Mouse (Mus musculus): ENCODE data around the gene Urb2. TPM values are rescaled to one million over a fixed set of nuclear protein-coding genes. Genes with fewer than 3 reads are reported as not detected.

Urb2 gene
- 2.5 and 3.8 TPM in 2 replicates for polyA plus RNA-seq (2012)

- TF ChIP-seq GATA1 (IDR thresholded peaks at IDR 0.05; ENCODE audit: low read length), result no peak
Measured at GRCm38 (mm10) chr8:124021237-124022227, at the start of gene Urb2, which contains the start of gene Taf5l. Urb2 (plus strand) TSS chr8:124021508. Taf5l (minus strand) TSS chr8:124021397.

- no peak for TF ChIP-seq GATA1 (IDR thresholded peaks at IDR 0.05; ENCODE audit: low read length)
Measured at GRCm38 (mm10) chr8:123973495-123973894, 47.8 kb upstream of the Urb2 start.

DNA sequence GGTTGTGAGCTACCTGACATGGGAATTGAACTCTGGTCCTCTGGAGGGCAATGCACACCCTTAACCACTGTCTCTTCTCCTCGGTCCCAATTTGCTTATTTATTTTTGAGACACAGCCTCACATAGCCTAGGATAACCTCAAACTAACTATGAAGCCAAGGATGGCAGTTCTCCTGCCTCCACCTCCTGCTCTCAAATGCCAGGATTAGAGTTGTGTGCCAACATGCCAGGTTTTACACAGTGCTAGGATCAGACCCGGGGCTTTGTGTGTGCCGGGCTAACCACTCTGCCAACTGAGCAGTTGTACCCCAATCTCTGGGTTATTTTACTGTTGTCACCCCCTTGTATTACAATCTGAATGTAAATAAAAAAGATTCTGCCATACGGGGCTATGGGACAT, 43.8 kb upstream of the Urb2 start:
- no peak for TF ChIP-seq GATA1 (IDR thresholded peaks at IDR 0.05; ENCODE audit: low read length)

DNA sequence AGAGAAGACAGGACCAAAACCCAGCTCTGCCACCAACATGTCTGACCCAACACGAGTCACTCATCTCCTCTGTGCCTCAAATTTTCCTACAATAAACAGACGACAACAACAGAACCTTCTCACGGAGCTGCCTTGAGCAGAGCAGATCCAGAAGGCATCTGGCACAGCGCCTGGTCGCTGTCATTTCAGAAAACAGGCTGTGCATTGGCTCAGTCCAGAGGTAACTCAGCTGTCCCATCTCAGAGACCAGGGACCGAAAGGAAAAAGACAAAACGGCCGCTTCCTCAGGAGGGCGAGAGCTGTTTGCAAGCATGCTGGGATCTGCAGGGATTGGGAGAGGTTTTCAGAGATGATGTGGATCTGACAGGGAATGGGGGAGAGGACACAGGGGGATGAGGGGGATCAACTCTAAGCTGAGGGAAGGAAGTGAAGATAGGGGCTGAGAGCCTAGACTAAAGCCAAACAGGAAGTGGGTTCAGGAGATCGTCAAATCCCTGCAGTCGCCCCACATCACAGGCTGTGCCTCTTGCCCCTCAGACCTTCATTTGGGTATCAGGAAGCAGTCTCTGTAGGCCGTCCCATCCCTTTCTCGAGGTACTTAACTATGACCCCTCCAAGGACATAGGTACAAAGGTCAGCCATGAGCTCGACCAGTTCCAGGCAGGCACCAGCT, 43.0 kb upstream of the Urb2 start:
- no peak for TF ChIP-seq GATA1 (IDR thresholded peaks at IDR 0.05; ENCODE audit: low read length)

GRCm38 (mm10) chr8:123978926-123979325, 42.4 kb upstream of the Urb2 start:
- TF ChIP-seq GATA1 (IDR thresholded peaks at IDR 0.05; ENCODE audit: low read length), result no peak

DNA sequence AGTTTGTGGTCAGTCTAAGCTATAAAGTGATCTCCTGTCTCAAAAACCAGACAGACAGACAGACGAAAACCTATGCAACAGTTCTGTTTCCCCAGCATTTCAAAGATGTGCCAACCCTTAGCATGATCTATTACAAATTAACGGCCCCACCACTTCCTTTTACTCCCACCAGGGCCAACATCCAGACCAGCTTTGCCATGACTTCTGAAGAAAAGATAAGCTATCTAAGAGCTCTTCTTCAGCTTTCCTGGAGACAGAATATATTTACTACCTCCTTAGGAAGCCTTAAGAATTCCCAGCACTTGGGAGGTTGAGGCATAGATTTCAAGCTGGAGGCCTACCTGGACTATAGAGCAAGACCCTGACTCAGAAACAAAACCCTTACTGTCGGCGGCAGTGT, 41.1 kb upstream of the Urb2 start:
- TF ChIP-seq GATA1 (IDR thresholded peaks at IDR 0.05; ENCODE audit: low read length), result no peak

GRCm38 (mm10) chr8:123981674-123982073, 39.6 kb upstream of the Urb2 start:
- no peak for TF ChIP-seq GATA1 (IDR thresholded peaks at IDR 0.05; ENCODE audit: low read length)

DNA sequence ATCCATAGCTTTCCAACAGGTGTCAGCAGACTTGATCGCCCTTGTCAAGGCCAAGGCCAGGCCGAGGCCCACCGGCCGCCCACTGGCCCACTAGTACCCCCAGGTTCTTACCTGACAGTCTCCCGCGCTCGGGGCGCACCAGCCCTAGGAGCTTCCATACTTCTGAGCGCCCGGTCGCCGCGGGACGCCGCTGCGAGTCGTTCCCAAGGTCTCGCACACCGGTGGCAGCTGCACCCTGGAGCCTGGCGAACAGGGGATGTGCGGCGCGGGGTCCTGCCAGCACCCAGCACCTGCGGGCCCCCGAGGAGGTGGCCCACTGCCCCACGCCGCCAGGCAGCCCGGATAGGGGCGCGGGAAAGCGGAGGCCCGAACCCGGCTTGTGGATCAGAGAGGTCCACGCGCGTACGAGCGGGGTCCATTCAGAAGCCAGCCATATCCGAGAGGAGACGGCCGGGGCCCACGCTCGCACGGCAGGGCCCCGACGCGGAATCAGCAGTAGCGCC, 39.0 kb upstream of the Urb2 start:
- TF ChIP-seq GATA1 (IDR thresholded peaks at IDR 0.05; ENCODE audit: low read length), result no peak

DNA sequence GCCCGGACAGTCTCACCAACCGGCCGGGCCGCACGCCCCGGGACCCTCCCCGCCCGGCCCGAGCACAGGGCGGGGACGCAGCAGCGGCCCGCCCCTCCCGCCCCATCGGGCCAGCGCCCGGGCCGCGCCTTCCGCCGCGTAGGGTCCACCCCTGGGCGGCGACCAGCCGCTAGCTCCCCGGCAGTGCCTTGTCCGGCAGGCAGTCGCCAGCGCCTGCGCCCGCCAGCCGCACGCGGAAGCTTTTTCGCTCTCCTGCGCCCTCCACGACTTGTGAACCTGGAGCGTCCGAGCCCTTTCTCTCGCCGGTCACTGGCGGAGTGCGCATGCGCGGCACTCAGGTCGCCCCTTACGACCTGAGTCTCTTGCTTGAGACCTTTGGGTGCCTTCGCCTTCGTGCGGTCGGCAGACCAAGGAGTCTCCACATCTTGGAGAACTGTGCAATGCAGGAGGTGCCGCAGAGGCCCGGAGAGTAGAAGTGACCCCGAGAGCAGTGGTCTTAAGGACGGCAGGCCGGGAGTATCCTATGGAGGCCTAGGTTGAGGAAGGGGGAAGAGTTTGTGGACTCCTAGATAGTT, 38.4 kb upstream of the Urb2 start, which contains the start of gene Abcb10:
Gene Abcb10, minus strand, starts transcription at position 297 of the 575 bp plus-strand sequence.
- TF ChIP-seq GATA1 (IDR thresholded peaks at IDR 0.05; ENCODE audit: low read length), result no peak

DNA sequence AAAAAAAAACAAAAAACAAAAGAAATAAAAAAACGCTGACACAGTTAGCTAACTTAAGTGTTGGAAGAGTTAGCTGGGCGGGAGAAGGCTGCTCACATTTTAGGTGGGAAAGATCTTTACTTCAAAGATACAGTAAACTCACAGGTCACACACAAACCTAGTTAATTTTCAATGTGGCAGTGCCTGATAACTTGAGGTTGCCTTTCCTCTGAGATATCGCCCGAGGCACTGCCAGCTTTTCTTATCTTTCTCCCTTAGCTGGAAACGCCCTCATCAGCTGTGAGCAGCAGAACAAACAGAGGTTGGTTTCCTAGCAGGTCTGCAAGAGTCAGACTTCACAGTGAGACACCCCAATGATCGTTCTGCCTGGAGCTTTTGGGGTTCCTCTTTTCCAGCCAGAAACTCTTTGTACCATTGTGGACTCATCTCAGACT, 32.7 kb upstream of the Urb2 start:
- TF ChIP-seq GATA1 (IDR thresholded peaks at IDR 0.05; ENCODE audit: low read length), result peak; percentile 100

GRCm38 (mm10) chr8:123989128-123989527, 32.2 kb upstream of the Urb2 start:
- TF ChIP-seq GATA1 (IDR thresholded peaks at IDR 0.05; ENCODE audit: low read length), result no peak

GRCm38 (mm10) chr8:123990277-123991049, 30.8 kb upstream of the Urb2 start:
- peak; percentile 29 for TF ChIP-seq GATA1 (IDR thresholded peaks at IDR 0.05; ENCODE audit: low read length)

DNA sequence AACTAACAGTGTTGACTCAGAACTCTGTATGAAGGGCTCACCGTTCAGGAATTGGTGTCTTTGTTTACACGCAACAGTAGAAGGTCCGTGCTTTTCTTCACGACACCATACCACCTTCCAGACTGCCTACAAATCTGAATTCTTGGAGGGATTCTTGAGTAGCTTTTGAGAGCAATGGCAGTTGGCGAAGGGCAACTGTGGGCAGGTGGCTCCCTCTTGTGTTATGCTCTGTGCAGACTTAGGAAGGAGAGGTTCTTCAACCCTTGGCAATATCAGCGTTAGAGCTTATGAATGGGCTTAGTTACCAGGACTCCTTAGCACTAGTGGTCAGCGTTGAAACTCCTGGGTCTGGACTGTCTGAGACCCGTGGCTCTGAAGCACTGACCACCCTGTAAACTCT, 28.7 kb upstream of the Urb2 start:
- no peak for TF ChIP-seq GATA1 (IDR thresholded peaks at IDR 0.05; ENCODE audit: low read length)

GRCm38 (mm10) chr8:123993597-123993996, 27.7 kb upstream of the Urb2 start:
- no peak for TF ChIP-seq GATA1 (IDR thresholded peaks at IDR 0.05; ENCODE audit: low read length)

DNA sequence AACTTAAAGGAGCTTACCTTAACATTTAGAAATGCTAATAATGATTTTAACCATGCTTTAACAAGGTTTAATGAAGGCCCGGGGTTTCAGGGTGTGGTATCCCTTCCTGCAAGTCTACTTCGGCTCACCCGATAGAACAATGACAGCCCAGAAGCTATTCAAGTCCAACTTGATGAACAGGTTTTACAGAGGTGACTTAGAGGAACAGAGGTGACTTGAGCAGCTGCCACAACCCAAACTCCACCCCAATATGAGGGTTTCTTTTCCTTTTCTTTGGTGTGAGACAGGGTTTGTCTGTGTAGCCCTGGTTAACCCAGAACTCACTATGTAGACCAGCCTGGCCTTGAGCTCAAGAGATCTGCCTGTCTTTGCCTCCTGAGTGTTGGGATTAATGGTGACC, 27.3 kb upstream of the Urb2 start:
- TF ChIP-seq GATA1 (IDR thresholded peaks at IDR 0.05; ENCODE audit: low read length), result no peak

Data from G1E-ER4 (cell line).